Mouse (Mus musculus) thymus, adult 18-20 months (tissue): Measurements from ENCODE around the gene Polr2j.

Experiments used
- DNase-seq, 2 experiments: peaks; one replicate each; pipeline ENCODE4 v3.0.0; 2022; ENCODE audit warnings: mixed read lengths in 2 of 2

Polr2j gene

GRCm38 (mm10) chr5:136168071-136168470 lies 51.6 kb downstream of the Polr2j start:
- no peak for DNase-seq

- DNase-seq, result peak; percentile 58 to 72
These were observed 53.4 kb downstream of the Polr2j start for GRCm38 (mm10) chr5:136169626-136170511.

GRCm38 (mm10) chr5:136170512-136171362 lies 54.3 kb downstream of the Polr2j start, which contains the start of gene Orai2:
Orai2 (minus strand) TSS chr5:136170713.
- peak; percentile 84 to 89 for DNase-seq

DNA sequence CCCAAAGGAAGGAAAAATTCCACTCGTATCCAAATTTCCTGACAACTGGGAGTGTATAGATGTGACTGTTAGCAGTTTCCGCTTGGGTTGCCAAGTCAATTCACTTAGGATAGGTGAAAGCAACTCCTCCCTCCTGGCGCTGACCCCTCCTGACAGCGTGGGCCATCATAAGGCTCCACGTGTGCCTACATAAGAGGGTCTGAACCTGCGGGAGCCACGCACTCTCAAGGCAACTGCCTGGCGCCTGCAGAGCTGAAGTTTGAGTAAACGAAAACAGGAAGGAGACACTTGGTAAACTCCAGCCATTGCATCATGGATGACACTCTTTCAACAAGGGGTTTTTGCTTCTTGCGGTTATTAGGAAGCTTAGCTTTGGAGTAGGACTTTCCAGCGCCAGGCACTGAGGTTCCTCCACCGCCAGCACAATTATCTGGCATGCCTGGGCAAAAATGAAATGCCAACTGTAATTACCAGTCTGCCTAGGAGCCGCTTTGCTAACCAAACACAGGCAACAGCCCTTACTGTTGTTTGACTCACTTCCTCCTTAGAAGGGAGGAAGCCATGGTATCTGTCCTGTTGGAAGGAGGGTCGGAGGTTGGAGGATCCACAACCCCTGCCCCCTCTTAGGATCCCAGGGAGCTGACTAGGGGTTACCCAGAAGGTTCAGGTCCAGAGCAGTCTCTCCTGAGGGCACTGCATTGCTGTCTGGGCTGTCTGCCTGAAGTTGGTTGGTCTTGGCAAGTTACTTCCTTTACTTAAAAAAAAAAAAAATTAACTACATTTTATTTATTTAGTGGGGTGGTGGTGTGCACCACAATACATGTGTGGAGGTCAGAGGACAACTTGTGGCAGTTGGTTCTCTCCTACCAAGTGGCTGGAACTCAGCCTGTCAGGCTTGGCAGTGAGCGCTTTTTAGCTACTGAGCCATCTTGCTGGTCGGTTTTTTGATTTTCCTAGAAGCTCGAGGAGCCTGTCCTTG lies 55.2 kb downstream of the Polr2j start:
- DNase-seq, result no peak
